Mouse (Mus musculus): ENCODE measurements around the gene Tuba1a. TPM values are rescaled to one million over a fixed set of nuclear protein-coding genes. Genes with fewer than 3 reads are reported as not detected.
A peak's percentile ranks its signal among the peaks of the same experiment; 100 is the strongest.

The Tuba1a gene
- polyA plus RNA-seq, 2 experiments, result 1,030 to 1,288 TPM

- DNase-seq (ENCODE audit: low spot score), result no peak
- H3K4me2 ChIP-seq (replicated peaks; ENCODE audit: low read depth, low read length, severe bottlenecking), result no peak overlapping the region
- no peak for TF ChIP-seq POLR2A (IDR thresholded peaks at IDR 0.05; ENCODE audit: borderline replicate concordance, extremely low read depth, insufficient read depth, insufficient read length)
- H3K4me3 ChIP-seq (replicated peaks; ENCODE audit: low read length), result no peak overlapping the region
- no peaks in the 10 kb centered on the region for H3K27me3 ChIP-seq (ENCODE audit: control insufficient read depth, insufficient read depth, low read length)
- no peak overlapping the region for H3K9ac ChIP-seq (ENCODE audit: low read depth, low read length, severe bottlenecking)
- no peak for ATAC-seq (ENCODE audit: low FRiP score, low read depth)
- no peaks in the 10 kb centered on the region for H3K9me3 ChIP-seq (ENCODE audit: control insufficient read depth, low read length)
- H3K4me1 ChIP-seq (ENCODE audit: control insufficient read depth, insufficient read depth, low read length), result peaks cover 10% of the 10 kb centered on the region
- H3K27ac ChIP-seq (replicated peaks; ENCODE audit: low read depth, low read length), result no peak overlapping the region
- H3K36me3 ChIP-seq (ENCODE audit: control insufficient read depth, insufficient read depth, low read length), result no peaks in the 10 kb centered on the region
- WGBS, result 69% methylated on average over 13 of the region's 13 CpGs
Measured at GRCm38 (mm10) chr15:98997938-98998774, 44.7 kb upstream of the Tuba1a start.

GRCm38 (mm10) chr15:98996840-98997239 is 43.3 kb upstream of the Tuba1a start:
- no peak overlapping the region for H3K9ac ChIP-seq (ENCODE audit: low read depth, low read length, severe bottlenecking)
- ATAC-seq (ENCODE audit: low FRiP score, low read depth) (no peak), DNase-seq (ENCODE audit: low spot score) (no peak)
- no peaks in the 10 kb centered on the region for H3K36me3 ChIP-seq (ENCODE audit: control insufficient read depth, insufficient read depth, low read length)
- no peaks in the 10 kb centered on the region for H3K27me3 ChIP-seq (ENCODE audit: control insufficient read depth, insufficient read depth, low read length)
- no peak overlapping the region for H3K4me2 ChIP-seq (replicated peaks; ENCODE audit: low read depth, low read length, severe bottlenecking)
- 79% methylated on average over 7 of the region's 7 CpGs for WGBS
- H3K4me3 ChIP-seq (replicated peaks; ENCODE audit: low read length), result no peak overlapping the region
- H3K4me1 ChIP-seq (ENCODE audit: control insufficient read depth, insufficient read depth, low read length), result peaks cover 10% of the 10 kb centered on the region
- H3K9me3 ChIP-seq (ENCODE audit: control insufficient read depth, low read length), result no peaks in the 10 kb centered on the region
- H3K27ac ChIP-seq (replicated peaks; ENCODE audit: low read depth, low read length), result no peak overlapping the region
- no peak for TF ChIP-seq POLR2A (IDR thresholded peaks at IDR 0.05; ENCODE audit: borderline replicate concordance, extremely low read depth, insufficient read depth, insufficient read length)

- Histone ChIP-seq H3K4me2 (replicated peaks; ENCODE audit: low read depth, low read length, severe bottlenecking) (no peak overlapping the region), H3K4me1 (ENCODE audit: control insufficient read depth, insufficient read depth, low read length) (peaks cover 12% of the 10 kb centered on the region), H3K27ac (replicated peaks; ENCODE audit: low read depth, low read length) (no peak overlapping the region), H3K9me3 (ENCODE audit: control insufficient read depth, low read length) (no peaks in the 10 kb centered on the region), H3K9ac (ENCODE audit: low read depth, low read length, severe bottlenecking) (no peak overlapping the region), H3K27me3 (ENCODE audit: control insufficient read depth, insufficient read depth, low read length) (no peaks in the 10 kb centered on the region), H3K36me3 (ENCODE audit: control insufficient read depth, insufficient read depth, low read length) (no peaks in the 10 kb centered on the region), H3K4me3 (replicated peaks; ENCODE audit: low read length) (no peak overlapping the region)
- 82% methylated on average over 9 of the region's 9 CpGs for WGBS
- TF ChIP-seq POLR2A (IDR thresholded peaks at IDR 0.05; ENCODE audit: borderline replicate concordance, extremely low read depth, insufficient read depth, insufficient read length), result no peak
- ATAC-seq (ENCODE audit: low FRiP score, low read depth) (no peak), DNase-seq (ENCODE audit: low spot score) (no peak)
Measured at GRCm38 (mm10) chr15:98994957-98995520, 41.5 kb upstream of the Tuba1a start.

GRCm38 (mm10) chr15:98993865-98994264 is 40.4 kb upstream of the Tuba1a start:
- peak overlapping the region; percentile 73; the same call in 1 of the 2 replicates for H3K4me2 ChIP-seq (replicated peaks; ENCODE audit: low read depth, low read length, severe bottlenecking)
- no peaks in the 10 kb centered on the region for H3K36me3 ChIP-seq (ENCODE audit: control insufficient read depth, insufficient read depth, low read length)
- DNase-seq (ENCODE audit: low spot score) (peak; percentile 98), ATAC-seq (ENCODE audit: low FRiP score, low read depth) (peak; percentile 54; the same call in 1 of the 2 replicates)
- H3K4me1 ChIP-seq (ENCODE audit: control insufficient read depth, insufficient read depth, low read length), result peaks cover 12% of the 10 kb centered on the region
- WGBS, result under 1% methylated on average over 11 of the region's 11 CpGs
- TF ChIP-seq POLR2A (IDR thresholded peaks at IDR 0.05; ENCODE audit: borderline replicate concordance, extremely low read depth, insufficient read depth, insufficient read length), result no peak
- H3K9ac ChIP-seq (ENCODE audit: low read depth, low read length, severe bottlenecking), result peak overlapping the region; percentile 55; the same call in 1 of the 2 replicates
- H3K4me3 ChIP-seq (replicated peaks; ENCODE audit: low read length), result peak overlapping the region; percentile 39; the same call in 1 of the 2 replicates
- H3K9me3 ChIP-seq (ENCODE audit: control insufficient read depth, low read length), result no peaks in the 10 kb centered on the region
- no peaks in the 10 kb centered on the region for H3K27me3 ChIP-seq (ENCODE audit: control insufficient read depth, insufficient read depth, low read length)
- H3K27ac ChIP-seq (replicated peaks; ENCODE audit: low read depth, low read length), result peak overlapping the region; percentile 92; the same call in 1 of the 2 replicates

- DNase-seq (ENCODE audit: low spot score), result peak; percentile 83
- Histone ChIP-seq H3K27ac (replicated peaks; ENCODE audit: low read depth, low read length) (peak overlapping the region; percentile 92), H3K27me3 (ENCODE audit: control insufficient read depth, insufficient read depth, low read length) (no peaks in the 10 kb centered on the region), H3K4me1 (ENCODE audit: control insufficient read depth, insufficient read depth, low read length) (peaks cover 14% of the 10 kb centered on the region), H3K4me3 (replicated peaks; ENCODE audit: low read length) (peak overlapping the region; percentile 39), H3K9me3 (ENCODE audit: control insufficient read depth, low read length) (no peaks in the 10 kb centered on the region), H3K36me3 (ENCODE audit: control insufficient read depth, insufficient read depth, low read length) (no peaks in the 10 kb centered on the region), H3K9ac (ENCODE audit: low read depth, low read length, severe bottlenecking) (peak overlapping the region; percentile 55), H3K4me2 (replicated peaks; ENCODE audit: low read depth, low read length, severe bottlenecking) (peak overlapping the region; percentile 73)
- ATAC-seq (ENCODE audit: low FRiP score, low read depth), result peak; percentile 91
- 5% methylated on average over 35 of the region's 35 CpGs for WGBS
- TF ChIP-seq POLR2A (IDR thresholded peaks at IDR 0.05; ENCODE audit: borderline replicate concordance, extremely low read depth, insufficient read depth, insufficient read length), result 0 out of 2 replicates have a peak, but pooled peaks have one; percentile 33
Measured at GRCm38 (mm10) chr15:98993093-98993793, 39.7 kb upstream of the Tuba1a start.

All from limb, embryonic 14.5 days (tissue).